Comparison of ENCODE assay signal across 15 mouse cellular contexts in genomic region chr5:86113997-86114396, GRCm38 (mm10). TPM values are rescaled to one million over a fixed set of nuclear protein-coding genes. Genes with fewer than 3 reads are reported as not detected.
"Had no signal": no experiment of that assay in that cellular context is flagged by ENCODE, and none has a peak within 500 bp of the region (broad histone marks: within the 10 kb centered on the region; RNA-seq: fewer than 3 reads in every experiment).

No protein-coding gene starts in this region.

- H3K4me2 ChIP-seq: limb, embryonic 13.5 days; neural tube, embryonic 15.5 days had no signal

- H3K9ac ChIP-seq: limb, embryonic 13.5 days; liver, embryonic 14.5 days; neural tube, embryonic 15.5 days had no signal

- DNase-seq: kidney, postnatal 14 days; left cerebral cortex, postnatal 4 days; lung, adult 18-20 months; midbrain, embryonic 14.5 days; right cerebral cortex, adult 18-20 months; right cerebral cortex, postnatal 25 days; thymus, postnatal 36 days had no signal

- H3K9me3 ChIP-seq: limb, embryonic 13.5 days; midbrain, embryonic 10.5 days; neural tube, embryonic 15.5 days had no signal

- H3K27ac ChIP-seq: limb, embryonic 13.5 days; liver, embryonic 14.5 days; midbrain, embryonic 10.5 days; neural tube, embryonic 15.5 days had no signal

- H3K4me3 ChIP-seq: limb, embryonic 13.5 days; midbrain, embryonic 10.5 days; myocyte; neural tube, embryonic 15.5 days had no signal

- H3K4me1 ChIP-seq: limb, embryonic 13.5 days; midbrain, embryonic 10.5 days; neural tube, embryonic 15.5 days had no signal

- H3K27me3 ChIP-seq: limb, embryonic 13.5 days; neural tube, embryonic 15.5 days had no signal

RNA-seq across cellular contexts. Expression of gene Stap1, which starts 42.5 kb away (rescaled TPM):
- total RNA-seq: layer of hippocampus, postnatal 14 days; left cerebral cortex, adult 18-20 months; left cerebral cortex, postnatal 10 days; left cerebral cortex, postnatal 4 days had no signal
